Mouse (Mus musculus) B cell, adult 67 days (primary cell): Measurements from ENCODE around the gene Ppt1. TPM values are rescaled to one million over a fixed set of nuclear protein-coding genes. Genes with fewer than 3 reads are reported as not detected.

Experiments
- total RNA-seq, 2 experiments: library from RNA; stranded (reverse); gene quantifications; 4 replicates each; pipeline ENCODE4 v1.2.4; 2023

Ppt1 gene
- total RNA-seq, result 10 to 100 TPM; 57.3 to 60.1 TPM

GRCm38 (mm10) chr4:122835530-122836402 lies at the start of gene Ppt1:
Ppt1 (plus strand) TSS chr4:122836242.

GRCm38 (mm10) chr4:122885768-122886578 lies 49.9 kb downstream of the Ppt1 start, which contains the start of gene Cap1:
Cap1 (minus strand) TSS chr4:122886056.

Other genes starting within 250 kb of the Ppt1 start
- not detected for gene 9530002B09Rik, start 147.0 kb upstream of the Ppt1 start, total RNA-seq
- 100 to 1,000 TPM; 415 to 417 TPM for gene Cap1, start 49.8 kb downstream of the Ppt1 start, total RNA-seq
- gene Mfsd2a, start 124.9 kb downstream of the Ppt1 start, total RNA-seq, result under 1 TPM; 0.58 to 0.68 TPM
- gene Mycl, start 159.4 kb downstream of the Ppt1 start, total RNA-seq, result under 1 TPM; 0.75 to 0.83 TPM
- 10 to 100 TPM; 25.6 to 26.1 TPM for gene Trit1, start 180.4 kb downstream of the Ppt1 start, total RNA-seq